Mouse (Mus musculus) intestine, postnatal 0 days (tissue): Measurements from ENCODE around the gene Bco1. TPM values are rescaled to one million over a fixed set of nuclear protein-coding genes. Genes with fewer than 3 reads are reported as not detected.

Source experiments
- ATAC-seq: fragments of 200-750 bp; cut with Nextera tagmentation; 2 replicates; pipeline ENCODE4 v1.8.0; 2017; ENCODE audit warnings: mild to moderate bottlenecking, moderate TSS enrichment, moderate library complexity
- H3K27ac ChIP-seq: fragments of 300-500 bp; sonication (generic); 2 replicates; pipeline ENCODE4 v1.5.1; 2014; ENCODE audit warnings: mild to moderate bottlenecking, low read depth, low read length, moderate library complexity
- H3K27me3 ChIP-seq: fragments of 300-500 bp; sonication (generic); replicated peaks from 2 replicates; pipeline ENCODE4 v1.6.1; 2014; ENCODE audit warnings: low read length, mixed read lengths; ENCODE audit not compliant: control insufficient read depth, insufficient read depth
- H3K36me3 ChIP-seq: fragments of 300-500 bp; sonication (generic); 2 replicates; pipeline ENCODE4 v1.6.1; 2014; ENCODE audit warnings: mild to moderate bottlenecking, moderate library complexity; ENCODE audit not compliant: control insufficient read depth, insufficient read depth
- H3K4me1 ChIP-seq: fragments of 300-500 bp; sonication (generic); replicated peaks from 2 replicates; pipeline ENCODE4 v1.6.1; 2014; ENCODE audit warnings: antibody characterized with exemption, low read length, mixed read lengths; ENCODE audit not compliant: control insufficient read depth, insufficient read depth
- H3K4me2 ChIP-seq: fragments of 300-500 bp; sonication (generic); replicated peaks from 2 replicates; pipeline ENCODE4 v1.6.1; 2014; ENCODE audit warnings: low read depth, mild to moderate bottlenecking, moderate library complexity
- H3K4me3 ChIP-seq: fragments of 300-500 bp; sonication (generic); 2 replicates; pipeline ENCODE4 v1.5.1; 2014; ENCODE audit warnings: low read depth, low read length
- H3K9ac ChIP-seq: fragments of 300-500 bp; sonication (generic); 2 replicates; pipeline ENCODE4 v1.6.1; 2014; ENCODE audit warnings: mild to moderate bottlenecking, low read depth, low read length
- H3K9me3 ChIP-seq: fragments of 300-500 bp; sonication (generic); 2 replicates; pipeline ENCODE4 v1.6.1; 2016; ENCODE audit warnings: mixed run types; ENCODE audit not compliant: control insufficient read depth
- CTCF ChIP-seq: sonication (generic); IDR thresholded peaks from 2 replicates; pipeline ENCODE4 v1.5.1; 2016; ENCODE audit warnings: low read depth, mild to moderate bottlenecking, control low read depth, antibody characterized with exemption, moderate library complexity
- WGBS: fragments of 180-500 bp; shearing (Covaris S2); extraction: QIAGEN DNeasy Blood & Tissue Kit; methylation state at CpG from one replicate; pipeline ENCODE4 v1.1.7; 2014; 5-methylcytosine and 5-hydroxymethylcytosine counted together
- polyA plus RNA-seq: library from polyadenylated mRNA; unstranded; fragments of >200 nt; fragmentation: Nextera tagmentation; extraction: Ambion mirVana; gene quantifications from 2 replicates; pipeline ENCODE4 v1.2.1, GENCODE M21; 2015

The Bco1 gene
- polyA plus RNA-seq, 1 experiment from 2014 or later: 0.55 TPM

DNA sequence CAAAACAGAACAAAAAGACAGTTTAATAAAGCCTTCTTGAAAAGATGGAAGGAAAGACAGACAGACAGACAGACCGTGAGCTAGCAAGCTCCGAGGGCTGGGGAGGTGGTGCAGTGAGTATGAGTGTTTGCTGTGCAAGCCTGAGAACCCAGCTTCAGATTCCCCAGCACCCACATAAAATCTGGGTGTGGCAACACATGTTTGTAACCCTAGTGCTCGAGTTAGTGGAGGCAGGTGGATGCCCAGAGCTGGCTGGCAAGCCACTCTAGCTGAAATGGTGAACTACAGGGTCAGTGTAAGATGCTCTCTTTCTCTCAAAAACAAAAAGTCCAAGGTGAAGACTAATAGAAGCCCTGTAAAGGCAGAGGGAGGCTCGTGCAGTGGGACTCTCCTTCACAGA is 69.3 kb downstream of the Bco1 start:
- Histone ChIP-seq H3K4me3 (no peak overlapping the region), H3K4me2 (no peak overlapping the region), H3K9ac (no peak overlapping the region), H3K4me1 (0 out of 2 replicates have a peak, but pooled peaks cover 4% of the 10 kb centered on the region), H3K27me3 (no peaks in the 10 kb centered on the region), H3K36me3 (no peaks in the 10 kb centered on the region), H3K27ac (no peak overlapping the region), H3K9me3 (no peaks in the 10 kb centered on the region)
- TF ChIP-seq CTCF: no peak
- WGBS: 66% methylated on average over 4 of the region's 4 CpGs
- ATAC-seq: no peak

DNA sequence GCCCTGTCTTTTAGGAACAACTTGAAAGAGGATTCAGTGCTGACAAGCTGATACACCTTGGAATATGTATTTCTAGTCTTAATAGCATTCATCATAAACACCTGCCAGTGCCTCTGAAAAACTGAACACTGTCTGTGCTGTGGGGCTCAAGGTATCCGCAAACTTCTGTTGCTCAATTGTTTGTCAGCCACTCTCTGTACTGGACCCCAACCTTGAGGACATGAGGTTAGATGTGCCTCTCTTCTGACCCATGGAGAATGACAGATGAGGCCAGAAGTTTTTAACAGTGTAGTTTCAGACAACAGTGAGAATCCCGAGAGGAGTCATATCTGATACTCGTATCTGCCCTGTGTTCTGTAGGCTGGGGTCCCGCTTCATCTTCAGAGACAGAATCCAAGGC is 69.9 kb downstream of the Bco1 start:
- no peak for TF ChIP-seq CTCF
- Histone ChIP-seq H3K9ac (no peak overlapping the region), H3K9me3 (no peaks in the 10 kb centered on the region), H3K27ac (no peak overlapping the region), H3K4me2 (no peak overlapping the region), H3K4me1 (0 out of 2 replicates have a peak, but pooled peaks cover 4% of the 10 kb centered on the region), H3K36me3 (no peaks in the 10 kb centered on the region), H3K4me3 (no peak overlapping the region), H3K27me3 (no peaks in the 10 kb centered on the region)
- 93% methylated on average over 4 of the region's 4 CpGs for WGBS
- ATAC-seq: no peak

GRCm38 (mm10) chr8:117166515-117166914 is 70.9 kb downstream of the Bco1 start:
- 86% methylated on average over 2 of the region's 2 CpGs for WGBS
- H3K4me1 ChIP-seq: 0 out of 2 replicates have a peak, but pooled peaks cover 4% of the 10 kb centered on the region
- no peak for ATAC-seq
- TF ChIP-seq CTCF: no peak
- H3K36me3 ChIP-seq: no peaks in the 10 kb centered on the region
- H3K4me2 ChIP-seq: no peak overlapping the region
- H3K9me3 ChIP-seq: no peaks in the 10 kb centered on the region
- H3K27ac ChIP-seq: no peak overlapping the region
- no peak overlapping the region for H3K9ac ChIP-seq
- no peak overlapping the region for H3K4me3 ChIP-seq
- no peaks in the 10 kb centered on the region for H3K27me3 ChIP-seq

GRCm38 (mm10) chr8:117167243-117167883 is 71.7 kb downstream of the Bco1 start:
- 70% methylated on average over 8 of the region's 8 CpGs for WGBS
- ATAC-seq: no peak
- no peak for TF ChIP-seq CTCF

GRCm38 (mm10) chr8:117168378-117168777 is 72.7 kb downstream of the Bco1 start:
- H3K4me3 ChIP-seq: no peak overlapping the region
- no peak overlapping the region for H3K9ac ChIP-seq
- no peaks in the 10 kb centered on the region for H3K9me3 ChIP-seq
- no peaks in the 10 kb centered on the region for H3K36me3 ChIP-seq
- H3K4me1 ChIP-seq: 0 out of 2 replicates have a peak, but pooled peaks cover 7% of the 10 kb centered on the region
- 53% methylated on average over 9 of the region's 9 CpGs for WGBS
- no peaks in the 10 kb centered on the region for H3K27me3 ChIP-seq
- no peak overlapping the region for H3K27ac ChIP-seq
- TF ChIP-seq CTCF: no peak
- H3K4me2 ChIP-seq: no peak overlapping the region
- peak; percentile 32; the same call in 1 of the 2 replicates for ATAC-seq

More at GRCm38 (mm10) chr8:117167243-117167883, 71.7 kb downstream of the Bco1 start:
- Histone ChIP-seq H3K27ac (no peak overlapping the region), H3K27me3 (no peaks in the 10 kb centered on the region), H3K4me1 (0 out of 2 replicates have a peak, but pooled peaks cover 4% of the 10 kb centered on the region), H3K4me2 (no peak overlapping the region), H3K36me3 (no peaks in the 10 kb centered on the region), H3K9me3 (no peaks in the 10 kb centered on the region), H3K9ac (no peak overlapping the region), H3K4me3 (no peak overlapping the region)

GRCm38 (mm10) chr8:117171826-117172225 is 76.2 kb downstream of the Bco1 start:
- no peak for TF ChIP-seq CTCF
- H3K36me3 ChIP-seq: peaks cover 8% of the 10 kb centered on the region; the same call in 1 of the 2 replicates
- 80% methylated on average over 3 of the region's 3 CpGs for WGBS
- no peaks in the 10 kb centered on the region for H3K9me3 ChIP-seq
- H3K4me2 ChIP-seq: no peak overlapping the region
- H3K27me3 ChIP-seq: no peaks in the 10 kb centered on the region
- no peak for ATAC-seq
- H3K9ac ChIP-seq: no peak overlapping the region
- no peak overlapping the region for H3K27ac ChIP-seq
- no peak overlapping the region for H3K4me3 ChIP-seq
- H3K4me1 ChIP-seq: 0 out of 2 replicates have a peak, but pooled peaks cover 7% of the 10 kb centered on the region
